Comparison of ENCODE assay signal across 9 mouse cellular contexts in genomic region chr4:87670167-87670566, GRCm38 (mm10).
"Had no signal": no experiment of that assay in that cellular context is flagged by ENCODE, and none has a peak within 500 bp of the region (broad histone marks: within the 10 kb centered on the region; RNA-seq: fewer than 3 reads in every experiment).

No protein-coding gene starts in this region.

- H3K9me3 ChIP-seq: limb, embryonic 12.5 days; midbrain, embryonic 13.5 days had no signal

- ATAC-seq: hindbrain, embryonic 16.5 days; midbrain, embryonic 13.5 days had no signal

- H3K4me2 ChIP-seq: limb, embryonic 12.5 days; midbrain, embryonic 13.5 days had no signal

- H3K4me1 ChIP-seq: midbrain, embryonic 13.5 days had no signal

- DNase-seq: kidney, adult 8-10 months; kidney, postnatal 36 days; layer of hippocampus, adult 9-11 months; layer of hippocampus, postnatal 36 days; right cerebral cortex, postnatal 14 days had no signal

- H3K36me3 ChIP-seq: limb, embryonic 12.5 days; midbrain, embryonic 13.5 days had no signal

- H3K27ac ChIP-seq: limb, embryonic 12.5 days; liver, embryonic 14.5 days; midbrain, embryonic 13.5 days had no signal

- H3K4me3 ChIP-seq: limb, embryonic 12.5 days; midbrain, embryonic 13.5 days had no signal

- H3K9ac ChIP-seq: limb, embryonic 12.5 days; liver, embryonic 14.5 days; midbrain, embryonic 13.5 days had no signal

- H3K27me3 ChIP-seq: limb, embryonic 12.5 days had no signal
